Mouse (Mus musculus) intestine, embryonic 16.5 days (tissue): Measurements from ENCODE around the gene Hoxa3. TPM values are rescaled to one million over a fixed set of nuclear protein-coding genes. Genes with fewer than 3 reads are reported as not detected.

ENCODE experiments used
- ATAC-seq: fragments of 200-750 bp; cut with Nextera tagmentation; 2 replicates; pipeline ENCODE4 v1.8.0; 2017; ENCODE audit warnings: moderate TSS enrichment, moderate library complexity
- H3K27ac ChIP-seq: fragments of 300-500 bp; sonication (generic); 2 replicates; pipeline ENCODE4 v1.5.1; 2014; ENCODE audit warnings: mild to moderate bottlenecking, low read length
- H3K27me3 ChIP-seq: fragments of 300-500 bp; sonication (generic); replicated peaks from 2 replicates; pipeline ENCODE4 v1.6.1; 2014; ENCODE audit warnings: low read length, control low read depth, mixed read lengths; ENCODE audit not compliant: control insufficient read depth, insufficient read depth
- H3K36me3 ChIP-seq: fragments of 300-500 bp; sonication (generic); 2 replicates; pipeline ENCODE4 v1.6.1; 2014; ENCODE audit warnings: low read length, control low read depth; ENCODE audit not compliant: control insufficient read depth, insufficient read depth
- H3K4me1 ChIP-seq: fragments of 300-500 bp; sonication (generic); 2 replicates; pipeline ENCODE4 v1.6.1; 2014; ENCODE audit warnings: low read length, control low read depth, mixed read lengths; ENCODE audit not compliant: control insufficient read depth, insufficient read depth
- H3K4me2 ChIP-seq: fragments of 300-500 bp; sonication (generic); 2 replicates; pipeline ENCODE4 v1.6.1; 2014; ENCODE audit warnings: low read depth, low read length, control low read depth
- H3K4me3 ChIP-seq: fragments of 300-500 bp; sonication (generic); 2 replicates; pipeline ENCODE4 v1.5.1; 2014; ENCODE audit warnings: mild to moderate bottlenecking, low read length
- H3K9ac ChIP-seq: fragments of 300-500 bp; sonication (generic); 2 replicates; pipeline ENCODE4 v1.6.1; 2014; ENCODE audit warnings: low read depth, low read length
- H3K9me3 ChIP-seq: fragments of 300-500 bp; sonication (generic); 2 replicates; pipeline ENCODE4 v1.6.1; 2016; ENCODE audit warnings: low read length, control low read depth; ENCODE audit not compliant: control insufficient read depth
- WGBS: fragments of 180-500 bp; shearing (Covaris S2); extraction: QIAGEN DNeasy Blood & Tissue Kit; methylation state at CpG from one replicate; pipeline ENCODE4 v1.1.7; 2014; 5-methylcytosine and 5-hydroxymethylcytosine counted together
- polyA plus RNA-seq: library from polyadenylated mRNA; unstranded; fragments of >200 nt; fragmentation: Nextera tagmentation; extraction: Ambion mirVana; gene quantifications from 2 replicates; pipeline ENCODE4 v1.2.1, GENCODE M21; 2015

Gene Hoxa3
- 5.2 and 5.9 TPM in 2 replicates for polyA plus RNA-seq

GRCm38 (mm10) chr6:52213119-52213986, at the start of gene Hoxa3, which contains the start of gene Gm28308:
TSS of gene Hoxa3 (minus strand) at chr6:52213336.
TSS of gene Gm28308 (minus strand) at chr6:52213339.
- peak; percentile 41 for ATAC-seq
- Histone ChIP-seq H3K4me3 (peak within 1 kb of the TSS; percentile 59), H3K4me2 (peak within 1 kb of the TSS; percentile 57), H3K9ac (peak within 1 kb of the TSS; percentile 72), H3K4me1 (peaks cover 24% of the 10 kb centered on the region), H3K9me3 (no peaks in the 10 kb centered on the region), H3K27me3 (peaks cover 75% of the 10 kb centered on the region), H3K27ac (peak within 1 kb of the TSS; percentile 85), H3K36me3 (no peaks in the 10 kb centered on the region)
- WGBS = 8% methylated on average over 38 of the region's 38 CpGs

- WGBS = 4% methylated on average over 24 of the region's 24 CpGs
- Histone ChIP-seq H3K9ac (no peak overlapping the region), H3K9me3 (no peaks in the 10 kb centered on the region), H3K4me2 (no peak overlapping the region), H3K27ac (no peak overlapping the region), H3K4me1 (peaks cover 11% of the 10 kb centered on the region), H3K27me3 (peaks cover 79% of the 10 kb centered on the region), H3K4me3 (no peak overlapping the region), H3K36me3 (no peaks in the 10 kb centered on the region)
- ATAC-seq = no peak
These were observed 49.6 kb upstream of the Hoxa3 start for GRCm38 (mm10) chr6:52262463-52263320.

GRCm38 (mm10) chr6:52261751-52262462, 48.8 kb upstream of the Hoxa3 start:
- Histone ChIP-seq H3K9ac (no peak overlapping the region), H3K27me3 (peaks cover 77% of the 10 kb centered on the region), H3K27ac (no peak overlapping the region), H3K4me1 (peaks cover 11% of the 10 kb centered on the region), H3K36me3 (no peaks in the 10 kb centered on the region), H3K9me3 (no peaks in the 10 kb centered on the region), H3K4me3 (no peak overlapping the region), H3K4me2 (no peak overlapping the region)
- no peak for ATAC-seq
- WGBS = 7% methylated on average over 9 of the region's 9 CpGs

GRCm38 (mm10) chr6:52260654-52261575, 47.8 kb upstream of the Hoxa3 start, which contains the start of gene Hoxa13:
TSS of gene Hoxa13 (minus strand) at chr6:52260880.
- Histone ChIP-seq H3K4me2 (peak within 1 kb of the TSS; percentile 72), H3K36me3 (no peaks in the 10 kb centered on the region), H3K27me3 (peaks cover 72% of the 10 kb centered on the region), H3K27ac (no peak within 1 kb of the TSS), H3K4me3 (peak within 1 kb of the TSS; percentile 47), H3K9me3 (no peaks in the 10 kb centered on the region), H3K4me1 (peaks cover 11% of the 10 kb centered on the region), H3K9ac (peak within 1 kb of the TSS; percentile 43; the same call in 1 of the 2 replicates)
- peak; percentile 71 for ATAC-seq
- WGBS = under 1% methylated on average over 47 of the region's 72 CpGs

GRCm38 (mm10) chr6:52259811-52260261, 46.7 kb upstream of the Hoxa3 start:
- 1% methylated on average over 39 of the region's 39 CpGs for WGBS
- H3K9ac ChIP-seq = peak overlapping the region; percentile 43; the same call in 1 of the 2 replicates

GRCm38 (mm10) chr6:52259081-52259790, 46.1 kb upstream of the Hoxa3 start:
- Histone ChIP-seq H3K4me2 (0 out of 2 replicates have a peak overlapping the region, but pooled peaks have one; percentile 72), H3K27me3 (peaks cover 64% of the 10 kb centered on the region), H3K27ac (no peak overlapping the region), H3K9me3 (no peaks in the 10 kb centered on the region), H3K4me1 (peaks cover 11% of the 10 kb centered on the region), H3K4me3 (peak overlapping the region; percentile 47; the same call in 1 of the 2 replicates), H3K9ac (peak overlapping the region; percentile 43; the same call in 1 of the 2 replicates), H3K36me3 (no peaks in the 10 kb centered on the region)
- no peak for ATAC-seq
- WGBS = 2% methylated on average over 24 of the region's 25 CpGs

More at GRCm38 (mm10) chr6:52259811-52260261, 46.7 kb upstream of the Hoxa3 start:
- H3K36me3 ChIP-seq = no peaks in the 10 kb centered on the region
- H3K4me2 ChIP-seq = peak overlapping the region; percentile 72
- ATAC-seq = peak; percentile 27; the same call in 1 of the 2 replicates
- peak overlapping the region; percentile 47 for H3K4me3 ChIP-seq
- peaks cover 68% of the 10 kb centered on the region for H3K27me3 ChIP-seq
- peaks cover 11% of the 10 kb centered on the region for H3K4me1 ChIP-seq
- no peaks in the 10 kb centered on the region for H3K9me3 ChIP-seq
- H3K27ac ChIP-seq = no peak overlapping the region

- H3K36me3 ChIP-seq = no peaks in the 10 kb centered on the region
- peaks cover 63% of the 10 kb centered on the region for H3K27me3 ChIP-seq
- no peak overlapping the region for H3K4me3 ChIP-seq
- WGBS = 2% methylated on average over 6 of the region's 6 CpGs
- no peak overlapping the region for H3K27ac ChIP-seq
- no peak overlapping the region for H3K4me2 ChIP-seq
- peaks cover 11% of the 10 kb centered on the region for H3K4me1 ChIP-seq
- no peaks in the 10 kb centered on the region for H3K9me3 ChIP-seq
- ATAC-seq = no peak
- no peak overlapping the region for H3K9ac ChIP-seq
These were observed 43.8 kb upstream of the Hoxa3 start for GRCm38 (mm10) chr6:52256956-52257355.
